Mouse (Mus musculus) skeletal muscle tissue, adult 2 months (tissue): Measurements from ENCODE around the gene Nfic.

Source experiments
- DNase-seq: peaks from one replicate; pipeline ENCODE4 v3.0.0-alpha.2; 2012; ENCODE audit warnings: low read depth, low spot score

Nfic gene

DNA sequence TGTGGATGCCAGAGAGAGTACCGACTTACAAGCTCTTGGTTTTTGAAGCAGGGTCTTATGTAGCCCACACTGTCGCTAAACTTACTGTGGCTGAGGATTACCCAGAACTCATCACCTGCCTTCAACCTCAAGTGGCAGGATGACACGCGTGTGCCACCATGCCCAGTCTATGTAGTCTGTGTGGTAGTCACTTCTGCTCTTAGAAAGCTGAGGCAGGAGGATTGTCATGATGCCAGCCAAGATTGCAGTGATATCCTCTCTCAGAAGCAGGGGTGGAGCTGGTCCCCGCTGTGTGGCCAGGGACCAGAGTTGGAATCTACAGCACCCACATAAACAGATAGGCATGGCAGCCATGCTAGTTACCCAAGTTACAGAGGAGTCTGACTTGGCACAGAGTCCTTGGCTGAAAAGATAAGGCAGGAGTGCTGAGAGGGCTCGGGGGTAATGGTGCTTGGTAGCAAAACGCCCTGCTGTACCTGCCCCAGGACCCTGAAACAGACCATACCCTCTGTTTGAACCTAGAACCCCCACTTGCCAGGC lies 30.1 kb upstream of the Nfic start:
- DNase-seq = no peak

- no peak for DNase-seq
Measured at GRCm38 (mm10) chr10:81485060-81485449, 29.6 kb upstream of the Nfic start.

GRCm38 (mm10) chr10:81484441-81485059 lies 29.1 kb upstream of the Nfic start:
- DNase-seq = no peak

- DNase-seq = no peak
Measured at GRCm38 (mm10) chr10:81483983-81484382, 28.5 kb upstream of the Nfic start.

DNA sequence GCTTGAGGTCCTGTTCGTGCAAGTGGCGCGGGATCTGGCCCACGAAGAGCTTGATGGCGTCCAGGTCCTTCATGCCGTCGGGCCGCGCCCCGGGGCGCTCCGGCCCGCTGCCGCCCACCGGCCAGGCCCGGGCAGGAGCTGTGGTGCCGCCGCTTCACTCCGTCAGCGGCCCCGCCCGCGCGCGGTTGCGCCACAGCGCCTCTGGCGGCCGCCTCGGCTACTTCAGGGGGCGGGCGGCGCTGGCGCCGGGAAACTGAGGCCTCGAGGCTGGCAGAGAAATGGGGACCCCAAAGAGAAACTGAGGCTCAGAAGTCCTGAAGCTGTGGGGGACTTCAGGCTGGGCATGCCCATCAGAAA lies 27.1 kb upstream of the Nfic start, which contains the start of gene Celf5:
Celf5 (minus strand) TSS at position 177 of the 357 bp plus-strand sequence.
- DNase-seq = no peak

DNA sequence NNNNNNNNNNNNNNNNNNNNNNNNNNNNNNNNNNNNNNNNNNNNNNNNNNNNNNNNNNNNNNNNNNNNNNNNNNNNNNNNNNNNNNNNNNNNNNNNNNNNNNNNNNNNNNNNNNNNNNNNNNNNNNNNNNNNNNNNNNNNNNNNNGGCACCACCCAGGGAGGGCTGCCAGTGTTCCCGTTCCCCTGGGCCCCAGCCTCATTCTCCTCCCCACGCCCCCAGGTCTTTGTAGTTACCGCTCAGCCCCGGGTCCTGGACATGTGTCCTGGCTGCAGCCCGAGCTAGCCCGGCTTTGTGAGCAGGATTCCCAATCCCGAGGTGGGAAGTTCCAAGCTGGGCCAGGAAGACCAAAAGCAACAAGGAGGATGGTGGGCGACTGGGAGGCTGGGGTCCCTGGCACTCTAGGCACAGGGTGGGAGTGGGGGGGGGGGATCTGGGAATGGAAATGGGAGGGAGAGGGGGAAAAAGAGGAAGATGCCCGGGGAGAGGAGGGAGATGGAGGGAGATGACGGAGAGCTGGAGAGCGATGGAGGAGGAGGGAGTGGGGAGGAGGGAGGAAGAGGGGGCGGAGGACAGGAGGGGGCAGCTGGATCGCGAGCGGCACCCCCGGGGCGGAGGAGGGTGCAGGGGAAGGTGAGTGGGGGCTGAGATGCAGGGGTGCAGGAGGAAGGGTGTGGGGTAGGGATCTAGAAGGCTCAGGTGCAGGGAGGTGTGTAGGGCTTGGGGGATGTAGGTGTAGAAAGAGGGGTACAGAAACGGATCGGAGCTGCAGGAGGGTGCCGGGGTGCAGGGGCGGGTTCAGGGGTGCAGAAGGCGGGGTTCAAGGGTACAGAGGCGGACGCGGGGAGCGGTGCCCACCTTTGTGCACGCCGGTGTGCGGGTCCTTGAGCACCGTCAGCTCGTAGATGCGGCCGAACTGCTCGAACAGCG lies 26.4 kb upstream of the Nfic start:
- no peak for DNase-seq

GRCm38 (mm10) chr10:81474461-81474860 lies 19.0 kb upstream of the Nfic start:
- DNase-seq = no peak

DNA sequence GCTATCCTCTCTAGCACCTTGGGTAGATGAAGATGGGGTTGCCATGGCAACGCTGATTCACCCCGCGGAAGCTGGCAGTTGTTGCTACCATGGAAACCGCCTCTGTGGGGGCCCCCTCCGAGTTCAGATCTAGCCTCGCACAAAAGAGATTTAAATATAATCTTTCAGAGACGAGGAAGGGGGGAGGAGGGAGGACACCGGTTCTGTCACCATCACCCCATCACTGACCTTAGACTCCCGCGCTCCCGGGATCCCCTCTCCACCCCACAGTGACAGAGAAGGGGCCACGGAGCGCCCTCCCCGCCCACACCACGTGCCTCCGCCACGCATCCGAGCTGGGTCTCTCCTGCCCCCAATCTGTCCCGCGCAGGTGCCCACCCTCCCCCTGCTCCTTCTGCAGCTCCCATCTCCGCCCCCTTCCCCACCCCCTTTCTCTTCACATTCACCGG lies 17.6 kb upstream of the Nfic start:
- DNase-seq = no peak

GRCm38 (mm10) chr10:81472403-81473002 lies 17.1 kb upstream of the Nfic start:
- no peak for DNase-seq

DNA sequence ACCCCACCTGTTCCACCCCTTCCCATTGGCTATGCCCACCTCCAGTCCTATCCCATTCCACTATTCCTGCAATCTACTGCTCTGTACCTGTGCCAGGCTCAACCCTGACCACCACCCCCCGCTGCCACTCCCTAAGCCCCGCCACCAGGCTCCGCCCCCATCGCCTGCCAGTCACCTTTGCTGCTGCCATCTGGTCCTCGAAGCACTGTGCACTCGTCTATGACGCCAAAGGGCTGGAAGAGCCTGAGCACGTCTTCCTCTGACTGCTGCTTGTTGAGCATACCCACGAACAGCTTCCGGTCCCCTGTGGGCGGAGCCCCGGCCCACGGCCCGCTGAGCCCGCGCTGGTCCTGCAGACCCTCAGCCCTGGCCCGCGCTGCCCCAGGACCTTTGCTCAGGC lies 15.0 kb upstream of the Nfic start:
- DNase-seq = no peak

- no peak for DNase-seq
Measured at GRCm38 (mm10) chr10:81469253-81469652, 13.8 kb upstream of the Nfic start.

DNA sequence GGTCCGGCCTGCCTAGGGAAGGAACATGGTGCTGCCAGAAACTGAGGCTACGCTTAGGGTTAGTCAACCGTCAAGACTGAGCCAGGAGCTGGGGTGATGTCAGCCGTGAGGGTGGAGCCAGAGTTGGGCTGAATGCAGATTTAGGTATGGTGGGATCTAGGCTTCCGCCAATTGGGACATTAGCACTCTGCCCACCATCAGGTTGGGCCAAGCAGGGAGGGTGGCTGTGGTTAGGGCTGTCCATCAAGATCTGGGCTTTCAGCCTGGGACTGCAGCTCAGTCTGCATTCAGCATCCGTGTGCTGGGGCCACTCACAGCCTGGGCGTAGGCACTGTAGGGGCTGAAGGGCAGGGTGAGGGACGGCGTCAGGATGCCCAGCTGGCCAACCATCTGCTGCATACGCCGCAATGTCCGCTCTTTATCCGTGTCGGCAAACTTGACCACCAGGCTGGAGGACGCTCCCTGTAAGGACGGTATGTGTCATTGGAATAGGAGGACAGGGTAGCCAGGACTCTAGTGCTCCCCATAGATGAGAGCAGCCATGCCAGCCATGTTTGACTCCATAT lies 12.3 kb upstream of the Nfic start:
- no peak for DNase-seq

DNA sequence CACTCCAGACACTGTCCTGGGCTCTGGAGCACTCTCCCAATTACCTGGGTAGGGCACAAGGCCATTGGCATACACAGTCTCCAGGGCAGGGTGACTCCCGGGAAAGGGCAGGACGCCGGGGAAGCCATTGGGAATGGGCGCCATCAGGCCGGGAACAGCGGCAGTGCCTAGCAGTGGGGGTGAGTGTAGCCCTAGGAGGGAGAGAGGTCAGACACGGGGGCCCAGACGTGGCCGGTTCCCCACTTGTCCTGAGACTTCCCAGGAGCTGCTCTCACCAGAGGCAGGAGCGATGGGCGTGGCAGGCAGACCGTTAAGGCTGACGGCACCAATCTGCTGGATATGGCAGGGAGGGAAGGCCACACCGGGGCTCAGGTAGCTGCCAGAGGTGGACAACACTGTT lies 11.4 kb upstream of the Nfic start:
- DNase-seq = no peak

DNA sequence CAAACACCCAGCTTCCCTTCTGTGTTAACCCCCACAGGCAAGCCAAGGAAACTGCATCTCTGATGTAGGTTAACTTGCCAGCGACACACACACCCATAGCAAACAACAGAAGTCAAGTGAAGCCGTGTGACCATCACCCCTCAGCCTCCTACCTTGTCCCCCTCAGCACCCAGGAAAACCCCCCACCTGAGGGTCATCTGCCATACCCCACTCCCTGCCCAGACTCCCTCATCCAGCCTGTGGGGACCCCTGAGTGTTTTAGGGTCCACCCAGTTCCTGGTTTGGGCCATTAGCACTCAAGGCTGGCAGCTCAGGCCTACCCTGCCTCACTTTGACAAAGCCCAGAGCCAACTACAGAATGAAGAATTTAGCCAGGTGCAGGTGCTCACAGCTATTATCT lies 10.6 kb upstream of the Nfic start:
- no peak for DNase-seq

DNA sequence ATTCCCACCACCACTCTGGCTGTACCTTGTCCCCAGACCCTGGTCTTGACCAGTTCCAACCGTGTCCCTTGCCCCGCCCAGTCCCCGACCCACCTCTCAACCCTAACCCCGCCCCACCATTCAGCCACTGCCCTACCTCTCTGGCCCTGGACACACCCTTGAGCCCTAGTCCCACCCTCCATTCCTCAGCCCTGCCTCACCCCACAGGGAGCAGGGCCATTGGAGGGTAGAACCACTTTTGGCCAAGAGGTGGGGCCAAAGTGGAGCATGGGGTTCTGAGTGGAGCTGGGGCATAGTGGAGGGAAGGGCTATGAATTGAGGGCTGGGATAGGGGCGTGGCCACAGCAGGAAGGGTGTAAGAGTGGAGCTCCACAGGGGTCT lies 9.8 kb upstream of the Nfic start:
- DNase-seq = no peak

GRCm38 (mm10) chr10:81464405-81465264 lies 9.2 kb upstream of the Nfic start:
- DNase-seq = no peak

- DNase-seq = no peak
Measured at GRCm38 (mm10) chr10:81463531-81463930, 8.1 kb upstream of the Nfic start.

DNA sequence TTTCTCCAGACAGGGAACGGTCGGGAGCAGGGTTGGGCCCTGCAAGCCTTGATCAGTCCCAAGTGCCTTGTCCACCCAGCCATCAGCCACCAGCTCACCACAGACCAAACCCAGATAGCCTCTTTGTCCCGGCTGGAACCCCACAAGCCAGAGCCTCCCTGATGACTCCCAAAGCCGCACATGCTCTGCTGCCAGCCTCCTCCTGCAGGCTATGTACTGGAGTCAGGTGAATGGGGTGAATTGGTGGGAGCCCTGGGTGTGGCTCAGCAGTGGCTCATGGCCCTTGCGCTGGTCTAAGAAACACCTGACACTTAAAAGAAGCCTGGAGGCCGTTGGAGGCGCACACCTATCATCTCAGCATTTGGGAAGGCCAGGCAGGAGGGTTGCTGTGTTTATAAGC lies 7.5 kb upstream of the Nfic start:
- DNase-seq = no peak

DNA sequence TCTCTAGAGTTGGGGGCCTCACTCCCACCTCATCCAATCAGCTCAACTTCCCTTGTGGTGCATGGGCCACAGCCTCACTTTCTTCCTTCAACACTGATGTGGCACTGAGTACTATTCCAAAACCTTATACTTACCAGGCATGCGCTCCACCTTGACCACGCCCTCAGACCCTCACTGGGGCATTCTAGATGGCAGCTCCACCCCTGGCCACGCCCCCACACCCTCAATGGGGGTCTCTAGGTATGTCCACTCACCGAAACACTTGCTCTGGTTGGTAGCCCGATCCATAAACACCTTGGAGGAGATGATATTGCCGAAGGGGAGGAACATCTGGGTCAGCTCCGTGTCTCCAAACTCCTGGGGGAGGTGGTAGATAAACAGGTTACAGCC lies 7.0 kb upstream of the Nfic start:
- DNase-seq = no peak

GRCm38 (mm10) chr10:81461673-81462414 lies 6.4 kb upstream of the Nfic start:
- DNase-seq = no peak
